Mouse (Mus musculus) cerebellum, adult 2 months (tissue): ENCODE results near the gene Slc22a2.

ENCODE experiments used
- CTCF ChIP-seq: fragments of 200-500 bp; IDR thresholded peaks from 2 replicates; pipeline ENCODE4 v1.5.1; 2011; ENCODE audit warnings: low read depth, mild to moderate bottlenecking, control low read depth, low read length, moderate library complexity, borderline replicate concordance; ENCODE audit not compliant: insufficient read depth
- POLR2A ChIP-seq: fragments of 200-500 bp; IDR thresholded peaks from 2 replicates; pipeline ENCODE4 v1.6.1; 2011; ENCODE audit warnings: low read length, control low read depth, borderline replicate concordance; ENCODE audit not compliant: insufficient read depth

GRCm38 (mm10) chr17:12672285-12672790 is 88.4 kb downstream of the Slc22a2 start:
- TF ChIP-seq POLR2A: no peak
- no peak for TF ChIP-seq CTCF
